Mouse (Mus musculus): ENCODE measurements around the gene Wsb1. TPM values are rescaled to one million over a fixed set of nuclear protein-coding genes. Genes with fewer than 3 reads are reported as not detected.

Wsb1 gene
- total and polyA plus RNA-seq, 3 experiments: 48.8 to 90.9 (median 57.0) TPM

- TF ChIP-seq SMC3 (IDR thresholded peaks at IDR 0.05; ENCODE audit: low read depth, low read length) (0 out of 2 replicates have a peak, but pooled peaks have one; percentile 4), USF2 (IDR thresholded peaks at IDR 0.05; ENCODE audit: borderline replicate concordance in 1 of 2, insufficient read depth in 1 of 2, low read depth in 1 of 2, low read length in 2 of 2) (no peak), ZKSCAN1 (IDR thresholded peaks at IDR 0.05; ENCODE audit: low read depth, low read length) (no peak), GATA1 (IDR thresholded peaks at IDR 0.05; ENCODE audit: low read depth, low read length) (peak; percentile 43), NRF1 (IDR thresholded peaks at IDR 0.05; ENCODE audit: insufficient read depth, low read depth, low read length, poor library complexity, severe bottlenecking) (no peak), ZNF384 (IDR thresholded peaks at IDR 0.05; ENCODE audit: low read depth, low read length) (no peak)
These were observed 56.6 kb downstream of the Wsb1 start (continued) for GRCm38 (mm10) chr11:79197846-79198235.

DNA sequence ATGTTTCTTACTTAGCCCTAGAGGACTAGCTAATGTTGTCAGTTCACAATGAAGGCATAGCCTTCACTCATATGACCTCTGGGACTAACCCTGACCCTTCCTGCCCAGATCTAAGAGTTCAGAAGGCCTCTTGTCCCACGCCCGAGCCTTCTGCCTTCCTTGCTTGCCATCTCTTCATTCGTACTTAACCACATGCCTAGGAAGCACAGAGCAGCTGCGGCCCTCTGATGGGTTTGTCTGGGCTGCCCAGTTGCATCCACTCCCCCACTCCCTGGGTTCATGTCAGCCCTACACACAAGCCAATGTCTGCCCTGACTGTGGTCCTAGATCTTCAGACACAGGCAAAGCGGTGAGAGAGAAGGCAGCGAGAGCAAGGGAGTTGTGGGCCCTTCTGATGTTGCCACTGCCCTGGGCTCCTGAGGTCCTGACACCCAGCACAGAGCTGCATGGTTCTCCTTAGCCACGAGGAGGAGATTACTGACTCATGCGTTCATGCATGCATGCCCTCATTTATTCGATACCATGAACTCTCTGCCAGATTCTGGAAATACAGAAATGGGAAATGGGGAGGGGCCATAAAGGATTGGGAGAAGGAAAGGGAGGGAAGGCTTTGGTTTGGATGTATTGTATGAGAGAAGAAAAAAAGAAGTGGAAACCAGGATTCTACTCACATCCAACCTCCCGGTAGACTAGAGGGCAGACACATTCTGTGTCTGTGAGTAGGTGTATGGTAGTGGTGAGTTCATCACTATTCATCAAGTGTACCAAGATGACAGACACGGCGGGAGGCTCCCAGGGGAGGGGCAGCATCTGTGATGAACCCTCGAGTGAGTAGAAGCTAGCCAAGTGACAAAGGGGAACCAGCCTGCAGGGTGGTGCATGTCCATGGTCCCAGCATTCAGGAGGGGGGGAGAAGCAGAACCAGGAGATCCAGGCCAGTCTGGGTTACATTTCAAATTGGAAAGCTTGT, 57.3 kb downstream of the Wsb1 start:
- H3K79me2 ChIP-seq (ENCODE audit: control insufficient read depth, insufficient read depth, low read length, poor library complexity): no peaks in the 10 kb centered on the region
- peaks cover 9 to 26% of the 10 kb centered on the region in 2 experiments; a peak in 2 of 4 replicates for H3K4me1 ChIP-seq (ENCODE audit: control insufficient read depth in 1 of 2, insufficient read depth in 2 of 2, low read length in 2 of 2)
- peaks cover 0 to 19% of the 10 kb centered on the region in 2 experiments; a peak in 2 of 4 replicates for H3K36me3 ChIP-seq (ENCODE audit: control insufficient read depth in 1 of 2, insufficient read depth in 2 of 2, low read length in 2 of 2)
- peak overlapping the region; percentile 63 for H3K27ac ChIP-seq (ENCODE audit: control insufficient read depth, low read depth, low read length)
- no peaks in the 10 kb centered on the region for H3K27me3 ChIP-seq (ENCODE audit: control insufficient read depth in 1 of 2, insufficient read depth in 2 of 2, low read length in 2 of 2)
- no peak overlapping the region for H3K9ac ChIP-seq (ENCODE audit: control insufficient read depth, low read depth, low read length, poor library complexity, severe bottlenecking)
- no peak overlapping the region for H3K4me3 ChIP-seq (ENCODE audit: control insufficient read depth in 1 of 2, insufficient read depth in 1 of 2, low read depth in 2 of 2, low read length in 2 of 2)
- TF ChIP-seq MEF2A (IDR thresholded peaks at IDR 0.05; ENCODE audit: extremely low read depth, insufficient replicate concordance, low read depth, low read length, poor library complexity, severe bottlenecking) (no peak), ZKSCAN1 (IDR thresholded peaks at IDR 0.05; ENCODE audit: low read depth, low read length) (no peak), TAL1 (IDR thresholded peaks at IDR 0.05; ENCODE audit: low read length) (no peak), GATA1 (IDR thresholded peaks at IDR 0.05; ENCODE audit: low read depth, low read length) (no peak), MYB (IDR thresholded peaks at IDR 0.05; ENCODE audit: low read depth, low read length) (no peak), CHD2 (IDR thresholded peaks at IDR 0.05; ENCODE audit: low read length) (no peak)
- no peaks in the 10 kb centered on the region for H3K9me3 ChIP-seq (replicated peaks; ENCODE audit: insufficient read depth, low read length)
- DNase-seq (ENCODE audit: low read depth, low spot score): peak; percentile 42

DNA sequence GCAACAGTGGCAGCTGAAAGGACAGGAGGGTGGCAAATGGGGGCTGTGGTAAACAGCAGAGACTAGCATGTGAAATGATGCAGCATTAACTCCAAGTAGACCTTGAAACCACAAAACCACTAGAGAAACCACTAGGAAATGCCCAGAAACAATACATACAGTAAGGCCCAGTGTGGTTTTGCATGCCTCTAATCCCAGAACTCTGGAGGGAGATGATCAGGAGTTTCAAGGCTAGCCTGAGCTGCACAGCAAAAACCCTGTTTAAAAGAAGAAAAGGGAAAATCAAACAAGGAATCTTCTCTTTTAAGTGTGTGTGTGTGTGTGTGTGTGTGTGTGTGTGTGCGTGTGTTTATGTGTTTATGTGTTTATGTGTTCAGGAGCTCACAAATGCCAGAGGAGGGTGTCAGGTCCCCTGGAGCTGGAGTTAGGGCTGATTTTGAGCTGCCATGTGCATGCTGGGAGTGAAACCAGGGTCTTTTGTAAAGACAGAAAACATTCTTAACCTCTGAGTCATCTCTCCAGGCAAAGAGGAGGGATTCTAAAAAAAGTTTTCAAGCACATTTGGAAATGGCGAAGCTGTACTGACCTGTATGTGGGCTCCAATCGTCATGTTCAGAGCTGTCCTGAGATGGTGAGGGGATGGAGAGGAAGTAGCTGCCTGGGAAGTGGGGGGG, 58.1 kb downstream of the Wsb1 start:
- Histone ChIP-seq H3K4me1 (ENCODE audit: control insufficient read depth in 1 of 2, insufficient read depth in 2 of 2, low read length in 2 of 2) (peaks cover 9 to 26% of the 10 kb centered on the region in 2 experiments; a peak in 2 of 4 replicates), H3K27me3 (ENCODE audit: control insufficient read depth in 1 of 2, insufficient read depth in 2 of 2, low read length in 2 of 2) (no peaks in the 10 kb centered on the region), H3K27ac (ENCODE audit: control insufficient read depth, low read depth, low read length) (no peak overlapping the region), H3K79me2 (ENCODE audit: control insufficient read depth, insufficient read depth, low read length, poor library complexity) (no peaks in the 10 kb centered on the region), H3K9ac (ENCODE audit: control insufficient read depth, low read depth, low read length, poor library complexity, severe bottlenecking) (no peak overlapping the region), H3K4me3 (ENCODE audit: control insufficient read depth in 1 of 2, insufficient read depth in 1 of 2, low read depth in 2 of 2, low read length in 2 of 2) (no peak overlapping the region), H3K36me3 (ENCODE audit: control insufficient read depth in 1 of 2, insufficient read depth in 2 of 2, low read length in 2 of 2) (peaks cover 0 to 19% of the 10 kb centered on the region in 2 experiments; a peak in 2 of 4 replicates), H3K9me3 (replicated peaks; ENCODE audit: insufficient read depth, low read length) (no peaks in the 10 kb centered on the region)
- peak; percentile 29 for DNase-seq (ENCODE audit: low read depth, low spot score)
- TF ChIP-seq GABPA (IDR thresholded peaks at IDR 0.05; ENCODE audit: low read depth, low read length) (no peak), SIN3A (IDR thresholded peaks at IDR 0.05; ENCODE audit: low read length) (no peak), JUND (IDR thresholded peaks at IDR 0.05; ENCODE audit: low read depth, low read length) (no peak), MYC (IDR thresholded peaks at IDR 0.05; ENCODE audit: low read depth, low read length) (no peak), EP300 (IDR thresholded peaks at IDR 0.05; ENCODE audit: low read depth in 1 of 2, low read length in 2 of 2) (0 out of 4 replicates have a peak, but pooled peaks of 1 of the 2 experiments have one; percentile 8), ZKSCAN1 (IDR thresholded peaks at IDR 0.05; ENCODE audit: low read depth, low read length) (no peak), ETS1 (IDR thresholded peaks at IDR 0.05; ENCODE audit: low read depth, low read length) (0 out of 2 replicates have a peak, but pooled peaks have one; percentile 7), RCOR1 (IDR thresholded peaks at IDR 0.05; ENCODE audit: low read depth, low read length) (no peak), SMC3 (IDR thresholded peaks at IDR 0.05; ENCODE audit: low read depth, low read length) (no peak), ZNF384 (IDR thresholded peaks at IDR 0.05; ENCODE audit: low read depth, low read length) (no peak), POLR2A (IDR thresholded peaks at IDR 0.05; ENCODE audit: control insufficient read depth in 1 of 2, insufficient read depth in 1 of 2, low read depth in 1 of 2, low read length in 2 of 2, poor library complexity in 1 of 2) (no peak), BHLHE40 (IDR thresholded peaks at IDR 0.05; ENCODE audit: borderline replicate concordance, low read depth, low read length) (no peak)

Measured in MEL (cell line).